Mouse (Mus musculus) cortical plate, adult 2 months (tissue): ENCODE measurements around the gene Tarsl2.

Experiments
- CTCF ChIP-seq: fragments of 200-500 bp; IDR thresholded peaks from 2 replicates; pipeline ENCODE4 v1.5.1; 2011; ENCODE audit warnings: mild to moderate bottlenecking, control low read depth, low read length; ENCODE audit not compliant: insufficient read depth; ENCODE audit errors: extremely low read depth
- POLR2A ChIP-seq: fragments of 200-500 bp; IDR thresholded peaks from 2 replicates; pipeline ENCODE4 v1.6.1; 2011; ENCODE audit warnings: mild to moderate bottlenecking, low read length, control low read depth; ENCODE audit not compliant: insufficient read depth; ENCODE audit errors: extremely low read depth

DNA sequence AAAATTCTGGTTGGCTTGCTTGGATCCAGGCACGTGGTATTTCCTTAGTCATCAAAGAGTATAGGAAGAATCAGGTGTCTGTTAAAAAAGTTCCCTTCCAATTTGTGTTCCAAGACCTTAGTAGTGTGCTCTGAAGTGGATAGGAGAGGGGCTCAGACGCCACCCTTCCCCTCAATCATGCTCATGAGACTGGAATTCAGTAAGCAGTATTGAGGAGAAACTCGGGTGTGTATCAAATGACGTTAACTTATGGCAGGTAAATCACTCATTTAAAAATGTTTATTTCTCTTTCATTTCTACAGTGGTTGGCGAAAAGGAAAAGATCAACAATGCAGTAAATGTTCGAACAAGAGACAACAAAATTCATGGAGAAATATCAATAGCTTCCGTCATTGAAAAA lies 46.2 kb downstream of the Tarsl2 start, which contains the start of gene Tm2d3:
- TF ChIP-seq POLR2A (no peak), CTCF (no peak)
